Mouse (Mus musculus) common myeloid progenitor, adult 5-6 weeks (primary cell): ENCODE results near the gene Adcy6. TPM values are rescaled to one million over a fixed set of nuclear protein-coding genes. Genes with fewer than 3 reads are reported as not detected.

Experiments
- ATAC-seq: replicated peaks from 2 replicates; pipeline ENCODE4 v1.8.0; 2016; ENCODE audit warnings: low read depth, mild to moderate bottlenecking, moderate TSS enrichment, inconsistent platforms; ENCODE audit not compliant: poor library complexity, severe bottlenecking
- total RNA-seq: library from RNA; stranded (forward); fragments of 200-1000, 187-1606 nt; gene quantifications from 2 replicates; pipeline ENCODE4 v1.2.3, GENCODE M21; 2017

The Adcy6 gene
- total RNA-seq, 1 experiment from 2014 or later: 23.4 TPM

- no peak for ATAC-seq
Observed at GRCm38 (mm10) chr15:98629464-98629863, 19.6 kb upstream of the Adcy6 start.

- ATAC-seq: 0 out of 2 replicates have a peak, but pooled peaks have one; percentile 7
Observed at GRCm38 (mm10) chr15:98628589-98629254, 18.8 kb upstream of the Adcy6 start.

GRCm38 (mm10) chr15:98626487-98627212 lies 16.8 kb upstream of the Adcy6 start:
- no peak for ATAC-seq

- ATAC-seq: no peak
Observed at GRCm38 (mm10) chr15:98626078-98626477, 16.2 kb upstream of the Adcy6 start.

DNA sequence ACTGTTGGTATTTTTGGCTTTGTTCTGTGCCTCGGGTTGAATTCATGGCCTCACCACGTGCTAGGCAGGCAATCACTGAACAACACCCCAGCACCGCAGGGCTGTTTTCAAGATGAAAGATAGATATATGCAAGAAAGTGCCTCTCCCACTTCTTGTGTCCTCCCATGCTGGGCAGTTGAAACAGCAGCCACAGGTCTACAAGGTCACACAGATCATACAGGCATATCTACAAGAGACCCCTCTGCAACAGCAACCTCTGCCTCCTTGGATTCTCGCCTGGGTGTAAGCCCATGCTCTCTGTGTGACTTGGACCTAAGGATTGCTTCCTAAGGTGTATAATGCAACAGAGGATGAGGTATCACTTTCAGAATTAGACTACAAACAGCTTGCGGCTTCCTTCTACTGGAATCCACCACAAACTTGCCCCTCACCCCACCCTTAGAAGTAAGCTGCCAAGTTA lies 13.5 kb upstream of the Adcy6 start:
- ATAC-seq: no peak

GRCm38 (mm10) chr15:98622721-98623120 lies 12.8 kb upstream of the Adcy6 start:
- ATAC-seq: no peak

- no peak for ATAC-seq
Observed at GRCm38 (mm10) chr15:98622199-98622598, 12.3 kb upstream of the Adcy6 start.

- peak; percentile 79 for ATAC-seq
Observed at GRCm38 (mm10) chr15:98617176-98617537, 7.3 kb upstream of the Adcy6 start.

DNA sequence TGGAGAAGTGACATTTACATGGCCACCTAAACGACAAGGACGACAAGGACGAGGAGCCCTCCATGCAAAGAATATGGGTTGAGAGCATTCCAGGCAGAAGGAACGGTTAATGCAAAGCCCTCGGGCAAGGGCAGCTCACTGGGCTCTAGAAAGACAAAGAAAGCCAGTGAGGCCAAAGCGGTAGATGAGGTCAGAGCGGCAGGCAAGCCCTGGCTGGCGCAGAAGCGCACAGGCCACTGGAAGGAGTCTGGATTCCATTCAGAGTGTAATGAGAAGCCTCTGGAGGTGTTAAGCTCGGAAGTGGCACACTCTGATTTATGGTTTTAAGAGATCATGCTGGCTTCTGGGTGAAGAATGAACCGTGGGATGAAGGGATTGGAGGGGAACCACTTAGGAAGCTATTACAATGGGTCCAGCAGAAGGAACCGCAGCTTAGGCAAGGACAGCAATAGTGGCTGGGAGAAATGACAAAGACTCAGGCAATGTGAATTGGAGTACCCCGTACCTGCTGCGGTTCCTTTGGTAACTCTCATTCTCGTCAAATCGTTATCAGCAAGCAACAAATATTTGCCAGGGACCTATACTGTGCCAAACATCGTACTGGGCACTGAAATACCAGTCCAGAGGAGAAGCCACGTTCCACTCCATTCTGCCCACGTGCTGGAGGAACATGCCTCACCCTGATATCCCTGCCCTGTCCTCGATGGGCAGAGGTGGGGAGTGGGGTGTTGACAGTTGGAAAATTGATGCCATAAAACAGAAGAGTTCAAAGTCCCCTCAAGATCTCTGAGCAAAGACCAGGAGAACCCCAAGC lies 6.7 kb upstream of the Adcy6 start:
- ATAC-seq: no peak

- ATAC-seq: no peak
Observed at GRCm38 (mm10) chr15:98615751-98616150, 5.9 kb upstream of the Adcy6 start.

GRCm38 (mm10) chr15:98614971-98615370 lies 5.1 kb upstream of the Adcy6 start:
- ATAC-seq: no peak

- no peak for ATAC-seq
Observed at GRCm38 (mm10) chr15:98614551-98614950, 4.7 kb upstream of the Adcy6 start.

DNA sequence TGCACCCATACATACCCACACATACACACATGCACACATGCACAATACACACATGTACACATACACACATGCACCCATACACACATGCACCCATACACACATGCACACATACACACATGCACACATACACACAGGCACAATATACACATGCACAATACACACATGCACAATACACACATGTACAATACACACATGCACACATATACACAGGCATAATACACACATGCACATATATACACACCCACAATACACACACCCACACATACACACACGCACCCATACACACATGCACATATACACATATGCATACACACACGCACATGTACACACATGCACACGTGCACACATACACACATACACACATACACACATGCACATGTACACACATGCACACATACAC lies 2.4 kb upstream of the Adcy6 start:
- ATAC-seq: no peak

DNA sequence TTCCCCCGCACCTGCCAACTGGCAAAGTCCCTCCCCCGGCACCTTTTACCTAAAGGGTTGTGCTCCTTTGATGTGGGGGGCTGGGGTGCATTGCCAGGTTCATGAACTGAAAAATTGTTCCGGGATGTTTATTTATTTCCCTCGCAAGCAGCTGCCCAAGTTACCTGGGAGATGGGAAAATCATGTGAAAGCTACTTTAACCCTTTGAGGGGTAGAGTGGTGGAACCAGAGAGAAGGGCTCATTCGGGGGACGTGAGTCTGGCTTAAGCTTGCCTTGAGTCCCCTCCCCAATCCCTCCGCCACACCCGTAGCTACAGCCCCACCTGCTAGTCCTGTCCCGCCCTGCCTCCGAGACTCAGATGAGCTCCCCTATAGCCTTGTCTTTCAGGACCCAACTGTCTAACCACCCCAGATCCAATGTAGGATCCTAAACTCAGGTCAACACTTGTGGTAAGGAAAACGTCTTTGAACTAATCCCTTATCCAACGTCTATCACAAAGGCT lies 306 bp upstream of the Adcy6 start:
- no peak for ATAC-seq

GRCm38 (mm10) chr15:98608784-98609250 lies 1.1 kb downstream of the Adcy6 start:
- peak; percentile 28 for ATAC-seq

GRCm38 (mm10) chr15:98608058-98608783 lies 1.7 kb downstream of the Adcy6 start:
- no peak for ATAC-seq

DNA sequence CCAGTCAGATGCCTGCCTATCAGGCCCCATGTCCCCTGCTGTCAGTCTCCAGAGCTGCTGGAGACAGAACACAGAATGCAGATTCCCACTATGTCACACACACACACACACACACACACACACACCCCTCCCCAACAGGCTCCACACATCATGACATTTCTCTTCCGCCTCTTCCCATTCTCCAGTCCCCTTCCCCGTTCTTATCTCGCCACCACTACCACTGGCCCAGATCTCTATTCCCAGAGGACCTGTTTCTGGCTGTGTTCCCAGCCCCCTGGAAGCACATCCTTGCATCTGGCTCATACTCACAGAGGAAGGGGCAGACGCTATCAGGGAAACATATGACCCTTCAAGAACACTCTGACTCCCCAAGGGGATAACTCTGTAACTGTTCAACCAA lies 2.3 kb downstream of the Adcy6 start:
- ATAC-seq: no peak

DNA sequence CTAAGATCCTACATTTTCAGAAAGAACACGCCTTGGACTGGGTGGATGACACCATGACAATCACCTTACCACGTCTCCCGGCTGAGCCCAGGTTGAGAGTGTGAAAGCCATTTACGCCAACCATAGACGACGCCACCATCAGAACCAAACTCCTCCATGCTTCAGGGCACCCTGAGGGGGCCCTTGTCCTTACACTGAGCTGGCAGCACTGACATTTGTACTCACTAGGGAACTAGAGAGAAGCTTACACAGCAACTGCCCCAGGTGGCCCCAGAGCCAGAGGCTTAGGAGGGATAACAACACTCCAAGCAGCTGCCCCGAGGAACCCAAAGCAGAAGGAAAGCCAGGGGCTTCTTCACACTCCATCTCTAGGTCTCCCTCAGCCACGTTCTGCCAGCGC lies 3.1 kb downstream of the Adcy6 start:
- ATAC-seq: no peak

DNA sequence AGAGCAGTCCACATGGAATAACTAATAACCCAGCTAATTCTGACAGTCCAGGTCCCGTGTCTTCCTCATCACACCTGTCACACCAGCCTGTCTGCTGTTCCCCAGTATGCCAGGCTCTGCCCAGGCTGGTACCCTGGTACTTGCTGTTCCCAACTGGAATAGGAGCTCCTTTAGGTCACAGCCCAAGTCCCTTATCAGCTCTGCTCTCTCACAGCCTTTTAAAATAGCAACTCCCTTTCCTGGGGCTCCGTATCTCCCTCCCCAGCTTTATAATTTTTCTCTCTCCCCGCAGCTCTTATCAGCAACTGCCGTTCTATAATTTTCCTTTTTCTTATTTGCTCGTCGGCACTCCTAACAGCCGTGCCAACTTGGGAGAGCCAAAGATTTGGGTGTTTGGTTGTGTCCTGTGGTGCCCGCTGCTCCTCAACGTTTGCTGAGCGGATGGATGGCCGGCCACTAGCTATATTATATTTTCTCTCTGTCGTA lies 3.8 kb downstream of the Adcy6 start:
- ATAC-seq: peak; percentile 66
